Mouse (Mus musculus): ENCODE results near the gene Zdhhc23. TPM values are rescaled to one million over a fixed set of nuclear protein-coding genes. Genes with fewer than 3 reads are reported as not detected.

The Zdhhc23 gene
- total RNA-seq, 2 experiments from 2014 or later, result 4.3 to 13.9 TPM

Small RNAs within 50 kb of the gene (microRNA-seq; reads per million reads assigned to microRNA genes)
- 0 reads per million in 2 experiments for gene Mir3470b (ENCODE audit: borderline replicate concordance in 2 of 2)

Other genes with a start within 250 kb of the Zdhhc23 start
- not detected for gene Drd3, start 225.8 kb downstream of the Zdhhc23 start, total RNA-seq (2021)
- gene Ccdc191, start 90.0 kb downstream of the Zdhhc23 start, total RNA-seq (2021), result 1 to 10 TPM; 1.9 to 2.7 TPM
- gene Qtrt2, start 53.0 kb downstream of the Zdhhc23 start, total RNA-seq (2021), result 1 to 10 TPM; 7.7 TPM
- under 1 TPM; 0.28 to 0.29 TPM for gene Gramd1c, start 83.6 kb upstream of the Zdhhc23 start, total RNA-seq (2021)
- 10 to 100 TPM; 19.5 to 22.4 TPM for gene Atp6v1a, start 159.9 kb upstream of the Zdhhc23 start, total RNA-seq (2021)
- gene Naa50, start 160.0 kb upstream of the Zdhhc23 start, total RNA-seq (2021), result 100 to 1,000 TPM; 138 to 160 TPM
- 10 to 100 TPM; 24.3 to 36.1 TPM for gene Usf3, start 193.5 kb upstream of the Zdhhc23 start, total RNA-seq (2021)

All from gastrocnemius, postnatal 25 days (tissue).